Mouse (Mus musculus) spleen, postnatal 36 days (tissue): ENCODE data around the gene Ttn.

Experiments used
- DNase-seq, 2 experiments: peaks; one replicate each; pipeline ENCODE4 v3.0.0; 2022; ENCODE audit warnings: low spot score in 2 of 2, mixed read lengths in 1 of 2

Gene Ttn

GRCm38 (mm10) chr2:76708512-76708911, 273.8 kb downstream of the Ttn start:
- no peak for DNase-seq

GRCm38 (mm10) chr2:76705655-76706054, 276.7 kb downstream of the Ttn start:
- DNase-seq = no peak

- DNase-seq = no peak
These were observed 279.6 kb downstream of the Ttn start for GRCm38 (mm10) chr2:76702751-76703150.

- no peak for DNase-seq
These were observed 280.2 kb downstream of the Ttn start for GRCm38 (mm10) chr2:76702188-76702587.

- DNase-seq = no peak
These were observed 287.1 kb downstream of the Ttn start for GRCm38 (mm10) chr2:76695290-76695689.

GRCm38 (mm10) chr2:76693765-76694164, 288.6 kb downstream of the Ttn start:
- DNase-seq = no peak

- DNase-seq = peak in 1 of 2 experiments; percentile 18
These were observed 291.7 kb downstream of the Ttn start for GRCm38 (mm10) chr2:76690436-76691204.

GRCm38 (mm10) chr2:76688162-76688561, 294.2 kb downstream of the Ttn start:
- no peak for DNase-seq

GRCm38 (mm10) chr2:76687608-76688007, 294.7 kb downstream of the Ttn start:
- no peak for DNase-seq

GRCm38 (mm10) chr2:76686986-76687385, 295.4 kb downstream of the Ttn start:
- DNase-seq = no peak

GRCm38 (mm10) chr2:76682301-76682700, 300.0 kb downstream of the Ttn start:
- DNase-seq = no peak

GRCm38 (mm10) chr2:76676401-76677226, 305.7 kb downstream of the Ttn start:
- no peak for DNase-seq

GRCm38 (mm10) chr2:76675949-76676348, 306.4 kb downstream of the Ttn start:
- no peak for DNase-seq

GRCm38 (mm10) chr2:76675451-76675850, 306.9 kb downstream of the Ttn start:
- DNase-seq = peak in 1 of 2 experiments; percentile 10

- peak; percentile 84 to 85 for DNase-seq
These were observed 307.5 kb downstream of the Ttn start, which contains the start of gene Plekha3 for GRCm38 (mm10) chr2:76674725-76675427. Gene Plekha3 (plus strand): TSS chr2:76675281.

- DNase-seq = peak; percentile 73 to 81
These were observed 308.8 kb downstream of the Ttn start for GRCm38 (mm10) chr2:76673472-76674081.

GRCm38 (mm10) chr2:76672966-76673392, 309.4 kb downstream of the Ttn start, which contains the start of gene Fkbp7:
Gene Fkbp7 (minus strand): TSS chr2:76673116.
- peak; percentile 87 for DNase-seq

GRCm38 (mm10) chr2:76672134-76672745, 310.1 kb downstream of the Ttn start:
- no peak for DNase-seq

- DNase-seq = no peak
These were observed 310.7 kb downstream of the Ttn start for GRCm38 (mm10) chr2:76671641-76672040.

GRCm38 (mm10) chr2:76667200-76667599, 315.1 kb downstream of the Ttn start:
- DNase-seq = no peak

- no peak for DNase-seq
These were observed 316.8 kb downstream of the Ttn start for GRCm38 (mm10) chr2:76665531-76665930.
